Mouse (Mus musculus) MEL-GATA-1-ER (cell line): ENCODE measurements around the gene Plekha7.

ENCODE experiments used
- DNase-seq: peaks from one replicate; pipeline ENCODE4 v3.0.0-alpha.2; 2012; ENCODE audit warnings: low read depth; ENCODE audit errors: extremely low read depth

Plekha7 gene

DNA sequence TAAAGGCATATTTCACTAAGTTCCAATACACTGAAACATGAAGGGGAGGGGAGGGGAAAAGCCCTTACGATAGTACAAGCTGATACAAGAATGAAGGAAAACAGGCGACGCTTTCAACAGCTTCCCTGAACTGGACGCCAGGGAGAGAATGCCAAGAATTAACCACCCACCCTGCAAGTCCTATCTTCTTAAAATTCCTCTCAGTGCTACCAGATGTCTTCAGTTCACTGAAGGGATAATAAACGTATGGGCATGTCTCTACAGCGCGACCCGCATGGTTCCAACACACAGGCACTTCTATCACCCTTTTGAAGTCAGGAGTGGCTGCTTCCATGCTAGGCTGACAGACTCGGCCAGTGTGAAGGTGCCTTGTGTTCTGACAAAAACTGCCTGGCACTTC lies 118.5 kb downstream of the Plekha7 start:
- no peak for DNase-seq

GRCm38 (mm10) chr7:116188391-116188790 lies 119.8 kb downstream of the Plekha7 start:
- DNase-seq = no peak

GRCm38 (mm10) chr7:116187521-116187920 lies 120.7 kb downstream of the Plekha7 start:
- DNase-seq = no peak

DNA sequence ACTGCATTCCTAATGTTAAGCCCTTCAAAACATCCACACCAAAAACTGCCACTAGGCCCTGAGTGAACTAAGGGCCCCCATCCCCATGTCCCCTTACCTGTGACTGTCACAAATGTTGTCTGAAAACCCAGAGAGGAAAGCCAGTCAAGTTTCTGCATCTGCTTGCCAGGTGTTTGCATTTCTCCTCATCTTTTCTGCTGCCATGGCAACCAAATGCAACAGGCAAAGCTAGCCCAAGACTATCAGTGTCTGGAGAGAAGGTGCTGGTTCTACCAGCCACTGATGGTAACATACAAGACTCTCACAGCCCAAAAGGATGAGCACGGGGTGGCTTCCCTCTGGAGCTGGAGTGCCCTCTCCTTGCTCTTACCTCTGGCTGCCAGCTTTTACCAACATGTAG lies 121.3 kb downstream of the Plekha7 start:
- no peak for DNase-seq

DNA sequence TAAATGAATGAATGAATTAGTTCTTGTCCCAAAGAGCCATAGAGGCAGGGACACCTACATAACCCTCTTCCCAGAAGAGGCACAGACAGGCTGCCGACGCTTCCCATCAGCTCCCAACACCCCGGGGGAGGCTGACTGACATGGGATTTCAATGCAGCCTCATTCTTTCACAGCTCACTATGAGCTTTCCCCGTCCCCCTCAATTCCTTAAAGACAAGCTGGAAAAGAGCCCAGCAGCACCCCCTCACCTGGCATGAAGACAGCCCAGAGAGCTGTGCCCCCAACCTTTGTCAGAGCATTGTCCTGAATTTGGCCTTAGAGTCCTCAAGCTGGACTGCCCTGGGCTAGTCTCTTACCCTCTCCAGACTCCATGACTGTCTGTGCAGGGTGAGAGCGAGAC lies 122.0 kb downstream of the Plekha7 start:
- no peak for DNase-seq

DNA sequence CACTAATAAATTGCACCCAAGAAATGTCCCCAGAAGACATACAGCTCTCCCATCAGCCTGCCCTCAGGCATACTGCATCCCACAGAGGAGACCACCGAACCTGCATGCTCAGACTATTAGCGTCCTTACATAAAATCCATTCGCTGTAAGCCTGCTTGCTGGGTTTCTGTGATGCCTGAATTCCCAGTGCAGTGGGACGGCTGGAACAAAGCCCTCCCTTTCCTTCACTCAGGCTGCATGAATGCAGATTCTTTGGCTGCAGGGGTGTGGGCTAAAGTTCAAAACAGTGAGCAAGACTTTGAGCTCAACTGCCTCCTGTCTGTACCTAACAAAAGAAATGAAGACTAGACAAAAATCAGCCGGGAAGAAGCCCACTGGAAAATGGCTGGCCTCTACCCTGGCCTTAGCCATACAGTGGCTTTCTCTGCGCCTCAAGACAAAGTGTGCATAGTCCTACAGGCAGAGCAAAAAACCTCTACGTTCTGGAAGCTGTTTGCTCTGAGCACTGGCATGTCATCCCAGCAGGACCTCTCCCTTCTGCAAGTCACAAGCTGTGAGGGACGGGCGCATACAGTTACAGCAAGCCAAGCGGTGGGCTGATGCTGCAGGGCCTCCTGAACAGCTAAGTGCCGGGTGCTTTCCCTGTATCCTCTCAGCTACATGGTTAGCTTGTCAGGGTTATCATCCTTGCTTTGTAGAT lies 123.7 kb downstream of the Plekha7 start:
- no peak for DNase-seq

DNA sequence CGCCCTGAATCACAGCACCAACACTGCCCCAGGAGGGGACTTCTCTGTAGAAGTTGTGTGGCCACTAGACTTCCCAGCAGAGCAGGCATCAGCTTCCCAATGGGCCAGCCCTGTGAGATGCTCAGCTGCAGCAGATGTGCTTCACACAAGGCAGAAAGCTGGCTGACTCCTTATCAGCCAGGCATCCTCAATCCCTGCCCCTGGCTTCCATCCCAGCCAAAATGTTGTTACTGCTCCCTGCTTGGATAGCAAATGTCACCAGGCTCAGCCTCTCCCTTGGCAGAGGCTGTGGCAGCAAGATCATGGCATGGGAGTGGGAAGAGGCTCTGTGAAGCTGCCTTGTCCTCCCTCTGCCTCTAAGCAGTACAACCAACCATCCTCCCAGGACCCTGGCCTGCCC lies 125.7 kb downstream of the Plekha7 start:
- no peak for DNase-seq

DNA sequence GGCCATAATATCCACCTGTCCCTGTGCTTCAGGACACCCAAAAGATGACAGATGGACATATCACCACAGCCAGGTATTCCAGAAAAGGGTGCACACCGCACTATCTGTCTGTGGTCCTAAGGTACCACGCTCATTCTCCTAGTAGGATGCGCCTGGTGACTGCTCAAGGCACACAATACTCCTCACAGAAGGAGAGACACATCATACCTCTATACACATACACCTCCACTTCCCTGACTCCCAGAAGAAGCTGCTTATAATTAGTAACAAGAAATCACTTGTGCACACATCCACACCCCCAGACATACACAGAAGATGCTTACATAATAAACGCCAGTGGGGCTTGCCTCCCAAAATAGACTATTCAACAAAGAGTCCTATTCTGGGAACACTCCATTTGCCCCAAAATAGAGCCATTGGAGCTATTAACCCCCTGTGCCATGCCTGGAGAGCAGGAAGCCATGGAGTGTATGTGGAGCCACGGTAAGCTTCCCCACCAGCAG lies 126.7 kb downstream of the Plekha7 start:
- no peak for DNase-seq

DNA sequence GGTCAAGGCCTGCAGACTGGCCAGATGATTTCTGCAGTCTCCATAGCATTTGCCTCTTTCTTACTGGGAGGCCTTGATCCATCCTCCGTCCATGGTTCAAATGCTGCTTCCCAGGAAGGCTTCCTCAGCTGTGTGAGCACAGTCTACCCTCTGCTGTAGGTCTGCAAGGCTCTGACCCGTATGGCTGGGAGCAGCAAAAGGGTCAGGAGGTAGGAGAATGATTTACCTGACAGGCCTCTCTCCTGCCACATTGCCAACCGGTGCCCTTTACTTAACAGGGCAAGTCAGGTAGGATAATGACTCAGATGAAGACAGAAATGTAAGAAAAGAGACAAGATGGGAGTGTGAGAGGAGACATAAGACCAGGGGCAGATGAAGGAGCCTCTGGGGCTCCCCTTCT lies 129.3 kb downstream of the Plekha7 start:
- DNase-seq = no peak

DNA sequence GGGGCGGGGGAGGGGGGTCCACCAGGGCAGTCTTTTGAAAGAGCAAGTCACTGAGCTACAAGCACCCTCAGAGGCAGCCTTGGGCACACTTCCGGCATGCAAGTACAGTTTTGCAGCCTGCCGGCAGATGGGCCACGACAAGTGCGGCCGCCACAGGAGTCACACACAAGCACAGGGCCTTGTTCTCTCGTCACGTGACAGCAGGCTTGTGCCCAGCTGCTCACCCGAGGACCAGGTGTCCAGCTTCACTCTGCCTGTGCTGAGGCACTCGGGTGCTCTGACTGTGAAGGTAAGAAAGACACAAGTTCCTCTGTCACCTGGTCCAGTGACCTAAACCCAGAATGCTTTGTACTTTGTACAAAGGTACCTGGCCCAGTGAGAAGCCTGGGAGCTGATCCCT lies 135.4 kb downstream of the Plekha7 start:
- DNase-seq = no peak

DNA sequence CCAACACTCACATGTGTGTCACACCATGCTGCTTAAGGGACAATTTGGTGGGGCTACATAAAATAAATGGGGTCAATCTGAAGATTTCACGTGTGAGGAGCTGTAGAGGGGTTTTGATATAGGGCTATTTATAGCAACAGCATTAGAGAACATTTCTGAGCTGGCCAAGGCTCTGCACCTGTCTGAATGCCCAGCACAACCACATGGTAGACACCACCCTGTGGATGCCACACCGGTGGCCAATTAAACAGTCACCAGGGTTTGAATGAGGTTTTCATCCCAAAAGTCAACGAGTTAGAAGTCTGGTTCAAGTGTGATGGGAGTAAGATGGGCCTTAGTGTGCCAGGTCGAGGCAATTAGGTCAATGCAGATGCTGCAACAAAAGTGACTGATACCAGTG lies 138.8 kb downstream of the Plekha7 start:
- no peak for DNase-seq

DNA sequence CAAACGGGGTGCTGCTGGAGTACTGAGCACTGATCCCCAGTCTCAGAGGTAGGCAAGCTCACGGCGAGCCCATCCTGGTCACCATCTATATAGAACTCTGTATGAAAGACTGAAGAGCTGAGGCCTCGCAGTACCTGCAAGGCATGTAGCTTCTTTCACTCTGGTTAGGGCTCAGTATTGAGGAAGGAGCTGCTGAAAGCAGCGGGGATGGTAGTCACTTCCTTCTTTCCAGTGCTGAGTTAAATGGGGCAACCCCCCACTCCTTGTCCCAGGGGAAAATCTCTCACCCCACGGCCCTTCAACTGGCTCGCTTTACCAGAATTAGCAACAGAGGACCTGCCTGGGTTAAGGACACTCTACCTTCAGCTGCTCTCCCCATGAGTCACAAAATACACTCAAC lies 140.0 kb downstream of the Plekha7 start:
- no peak for DNase-seq

GRCm38 (mm10) chr7:116164232-116164631 lies 143.9 kb downstream of the Plekha7 start:
- DNase-seq = no peak

- DNase-seq = peak; percentile 26
Measured at GRCm38 (mm10) chr7:116161544-116161943, 146.6 kb downstream of the Plekha7 start.

- no peak for DNase-seq
Measured at GRCm38 (mm10) chr7:116156894-116157143, 151.4 kb downstream of the Plekha7 start.

DNA sequence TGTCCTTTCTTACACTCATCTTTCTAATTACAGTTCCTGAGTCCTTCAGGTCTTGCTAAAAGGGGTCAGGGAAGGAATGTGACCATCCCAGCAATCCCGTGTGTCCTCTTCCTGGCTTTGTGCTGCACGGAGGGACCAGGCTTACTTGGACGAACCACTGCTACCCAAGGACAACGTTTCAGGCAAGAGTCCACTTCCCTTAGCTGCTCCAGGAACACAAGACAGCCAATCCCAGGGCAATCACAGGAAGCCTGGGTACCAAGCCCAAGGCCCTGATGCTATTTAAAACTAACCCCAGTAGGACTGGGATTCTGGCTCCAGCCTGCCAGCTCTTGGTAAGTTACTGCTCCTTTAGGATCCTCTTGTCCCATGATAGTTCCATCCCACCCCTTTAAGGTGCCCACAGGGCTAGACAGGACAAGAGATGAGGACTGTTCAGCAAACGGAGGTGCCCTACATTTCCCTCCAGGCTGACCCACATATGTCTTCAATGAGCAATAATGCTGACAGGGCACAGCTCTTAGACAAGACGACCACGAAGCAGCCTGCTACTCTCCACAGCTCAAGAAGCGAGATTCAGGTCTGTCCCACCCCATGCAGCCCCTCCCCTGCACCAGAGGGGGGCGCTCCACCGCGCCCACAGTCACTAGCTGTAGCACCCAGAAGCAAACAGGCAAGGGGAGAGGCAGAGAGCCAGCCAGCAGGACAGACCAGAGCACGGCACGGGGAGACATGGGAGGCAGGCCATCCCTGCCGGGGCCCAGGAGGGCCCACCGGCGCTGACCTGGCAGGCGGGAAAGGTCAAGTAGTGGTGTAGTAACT lies 151.9 kb downstream of the Plekha7 start:
- DNase-seq = no peak

GRCm38 (mm10) chr7:116153781-116154368 lies 154.3 kb downstream of the Plekha7 start:
- DNase-seq = no peak

GRCm38 (mm10) chr7:116149568-116149967 lies 158.6 kb downstream of the Plekha7 start:
- DNase-seq = no peak

GRCm38 (mm10) chr7:116147114-116147513 lies 161.1 kb downstream of the Plekha7 start:
- no peak for DNase-seq

DNA sequence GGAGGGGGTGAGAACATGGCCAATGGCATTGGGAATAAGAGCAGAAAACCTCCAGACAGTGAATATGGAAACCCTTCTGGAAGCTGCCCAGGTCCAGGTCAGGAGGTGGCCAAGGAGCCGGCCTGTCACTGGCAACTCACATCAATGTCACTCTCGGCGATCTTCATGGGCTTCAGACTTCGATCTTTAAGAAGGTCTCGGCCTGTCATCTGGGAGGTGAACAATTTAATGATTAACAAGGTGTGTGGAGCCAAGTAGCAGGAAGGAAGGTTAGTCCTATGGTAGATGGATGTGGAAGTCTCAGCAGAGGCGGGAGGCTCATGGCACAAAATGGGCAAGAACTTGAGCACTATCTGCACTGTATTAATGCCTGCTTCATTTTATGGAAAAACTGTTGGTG lies 163.1 kb downstream of the Plekha7 start:
- no peak for DNase-seq

GRCm38 (mm10) chr7:116137671-116138070 lies 170.5 kb downstream of the Plekha7 start:
- DNase-seq = no peak

GRCm38 (mm10) chr7:116137149-116137548 lies 171.0 kb downstream of the Plekha7 start:
- no peak for DNase-seq
